Mouse (Mus musculus): ENCODE measurements at regions not wholly inside any gene's neighbourhood (a gene's known extent, or its start where the extent isn't known, plus 50 kb on each side); places are given as distances from the start of the nearest gene placed in this dataset.
A peak's percentile ranks its signal among the peaks of the same experiment; 100 is the strongest.

DNA sequence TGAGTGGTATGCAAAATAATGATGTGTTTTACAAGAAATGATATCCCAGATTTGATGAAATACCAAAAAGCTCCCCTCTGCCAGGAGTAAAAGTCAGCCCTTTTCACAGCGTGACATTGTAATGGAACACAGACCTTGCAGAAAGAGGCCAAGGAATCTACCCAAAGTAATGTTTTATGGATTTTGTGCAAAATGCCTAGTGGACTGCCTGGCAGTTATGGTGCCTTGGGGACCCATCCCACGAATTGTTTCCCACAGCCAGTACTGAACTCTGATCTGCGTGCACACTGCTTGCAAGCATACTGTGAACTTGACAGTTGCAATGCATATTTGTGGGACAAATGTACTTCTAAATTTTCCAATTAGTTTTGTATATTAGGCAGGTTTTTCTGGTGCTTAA lies 251.3 kb upstream of the Marcks start:
- Histone ChIP-seq H3K4me3 (ENCODE audit: low read length) (no peak overlapping the region), H3K9me3 (ENCODE audit: control insufficient read depth, low read length) (no peaks in the 10 kb centered on the region), H3K4me1 (ENCODE audit: control insufficient read depth, insufficient read depth, low read length) (no peaks in the 10 kb centered on the region), H3K27ac (ENCODE audit: low read length) (no peak overlapping the region), H3K9ac (ENCODE audit: low read depth, low read length) (no peak overlapping the region), H3K36me3 (ENCODE audit: control insufficient read depth, insufficient read depth, low read length) (no peaks in the 10 kb centered on the region), H3K4me2 (ENCODE audit: low read depth, low read length) (no peak overlapping the region), H3K27me3 (replicated peaks; ENCODE audit: control insufficient read depth, insufficient read depth, low read length) (no peaks in the 10 kb centered on the region)
- 75% methylated on average over 3 of the region's 3 CpGs for whole genome bisulfite sequencing
- no peak for ATAC-seq

DNA sequence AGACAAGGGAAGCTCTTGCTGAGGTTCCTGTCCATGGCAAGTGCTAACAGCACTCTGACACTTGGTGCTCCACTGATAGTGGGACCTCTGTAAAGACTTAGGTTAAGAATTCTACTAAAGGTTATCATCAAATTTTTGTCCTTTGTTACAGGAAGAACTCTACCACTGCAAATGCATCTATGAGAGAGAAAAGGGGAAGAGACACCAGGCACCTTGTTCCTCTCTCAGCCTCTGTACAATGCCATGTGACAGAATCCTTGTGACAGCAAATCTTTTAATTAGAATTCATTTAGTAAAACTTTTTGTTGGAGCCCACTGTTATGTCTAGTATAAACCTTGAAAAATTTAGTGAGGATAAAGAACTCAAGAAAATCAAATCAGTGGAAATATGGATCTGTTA lies 247.5 kb upstream of the Marcks start:
- Histone ChIP-seq H3K27ac (ENCODE audit: low read length) (no peak overlapping the region), H3K36me3 (ENCODE audit: control insufficient read depth, insufficient read depth, low read length) (no peaks in the 10 kb centered on the region), H3K4me3 (ENCODE audit: low read length) (no peak overlapping the region), H3K4me2 (ENCODE audit: low read depth, low read length) (no peak overlapping the region), H3K4me1 (ENCODE audit: control insufficient read depth, insufficient read depth, low read length) (no peaks in the 10 kb centered on the region), H3K9me3 (ENCODE audit: control insufficient read depth, low read length) (no peaks in the 10 kb centered on the region), H3K27me3 (replicated peaks; ENCODE audit: control insufficient read depth, insufficient read depth, low read length) (no peaks in the 10 kb centered on the region), H3K9ac (ENCODE audit: low read depth, low read length) (no peak overlapping the region)
- no peak for ATAC-seq

DNA sequence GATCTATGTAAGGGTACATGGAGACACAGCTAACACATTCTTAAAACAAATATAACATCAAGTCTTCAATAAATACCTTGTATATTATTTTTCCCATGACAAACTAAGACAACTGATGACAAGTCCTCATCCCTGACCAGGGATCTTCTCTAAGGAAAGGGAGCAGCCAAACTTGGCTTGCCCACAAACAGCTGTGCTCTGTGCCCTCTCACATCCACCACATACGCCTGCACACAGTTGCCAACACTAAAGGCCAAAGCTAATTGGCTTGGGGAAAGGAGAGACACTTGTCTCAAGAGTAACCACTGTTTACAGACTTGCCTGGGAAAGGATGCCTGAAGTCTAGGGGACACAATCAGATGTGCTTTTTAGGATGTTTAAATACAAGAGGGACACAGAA lies 241.3 kb upstream of the Marcks start:
- Histone ChIP-seq H3K4me3 (ENCODE audit: low read length) (no peak overlapping the region), H3K9me3 (ENCODE audit: control insufficient read depth, low read length) (no peaks in the 10 kb centered on the region), H3K4me1 (ENCODE audit: control insufficient read depth, insufficient read depth, low read length) (peaks cover 6% of the 10 kb centered on the region), H3K36me3 (ENCODE audit: control insufficient read depth, insufficient read depth, low read length) (no peaks in the 10 kb centered on the region), H3K27ac (ENCODE audit: low read length) (no peak overlapping the region), H3K27me3 (replicated peaks; ENCODE audit: control insufficient read depth, insufficient read depth, low read length) (no peaks in the 10 kb centered on the region), H3K4me2 (ENCODE audit: low read depth, low read length) (no peak overlapping the region), H3K9ac (ENCODE audit: low read depth, low read length) (no peak overlapping the region)
- no peak for ATAC-seq
- 84% methylated on average over 1 of the region's 1 CpGs for WGBS

DNA sequence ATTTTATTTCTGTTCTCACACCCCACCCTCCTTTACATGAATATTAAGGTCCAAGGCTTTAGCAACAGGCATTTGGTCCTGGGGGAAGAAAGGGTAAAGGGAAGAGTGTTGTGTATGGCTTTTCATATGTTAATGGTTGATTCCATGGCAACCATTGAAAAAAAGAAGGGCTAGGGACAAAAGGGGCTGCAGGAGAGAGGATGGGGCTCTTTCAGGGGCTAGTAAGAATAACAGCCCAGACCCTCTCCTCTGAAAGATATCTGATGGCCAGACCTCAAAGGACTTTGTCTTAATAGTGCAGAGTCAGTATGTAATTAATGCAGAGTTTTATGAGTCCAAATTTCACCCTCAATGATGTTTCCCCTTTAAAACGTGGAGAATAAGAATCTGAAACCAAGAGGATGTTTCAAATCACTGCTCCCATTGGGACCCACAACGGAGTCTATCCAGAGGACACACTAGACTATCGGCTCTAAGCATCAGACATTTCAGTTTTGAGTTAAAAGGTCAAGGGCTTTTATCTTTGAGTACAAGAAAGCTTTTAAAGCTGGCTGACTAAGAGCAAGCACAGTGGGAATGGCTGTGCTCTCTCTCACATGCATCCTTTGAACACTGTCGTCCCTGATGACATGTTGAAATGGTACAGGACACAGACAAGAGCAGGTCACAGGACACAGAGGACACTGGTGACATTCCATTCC lies 239.4 kb upstream of the Marcks start:
- no peak overlapping the region for H3K4me3 ChIP-seq (ENCODE audit: low read length)
- 0 out of 2 replicates have a peak, but pooled peaks have one; percentile 16 for ATAC-seq
- peaks cover 6% of the 10 kb centered on the region for H3K4me1 ChIP-seq (ENCODE audit: control insufficient read depth, insufficient read depth, low read length)
- no peaks in the 10 kb centered on the region for H3K27me3 ChIP-seq (replicated peaks; ENCODE audit: control insufficient read depth, insufficient read depth, low read length)
- 27% methylated on average over 4 of the region's 4 CpGs for WGBS
- H3K36me3 ChIP-seq (ENCODE audit: control insufficient read depth, insufficient read depth, low read length): no peaks in the 10 kb centered on the region
- no peak overlapping the region for H3K9ac ChIP-seq (ENCODE audit: low read depth, low read length)
- H3K27ac ChIP-seq (ENCODE audit: low read length): peak overlapping the region; percentile 0; the same call in 1 of the 2 replicates
- no peaks in the 10 kb centered on the region for H3K9me3 ChIP-seq (ENCODE audit: control insufficient read depth, low read length)
- H3K4me2 ChIP-seq (ENCODE audit: low read depth, low read length): no peak overlapping the region

DNA sequence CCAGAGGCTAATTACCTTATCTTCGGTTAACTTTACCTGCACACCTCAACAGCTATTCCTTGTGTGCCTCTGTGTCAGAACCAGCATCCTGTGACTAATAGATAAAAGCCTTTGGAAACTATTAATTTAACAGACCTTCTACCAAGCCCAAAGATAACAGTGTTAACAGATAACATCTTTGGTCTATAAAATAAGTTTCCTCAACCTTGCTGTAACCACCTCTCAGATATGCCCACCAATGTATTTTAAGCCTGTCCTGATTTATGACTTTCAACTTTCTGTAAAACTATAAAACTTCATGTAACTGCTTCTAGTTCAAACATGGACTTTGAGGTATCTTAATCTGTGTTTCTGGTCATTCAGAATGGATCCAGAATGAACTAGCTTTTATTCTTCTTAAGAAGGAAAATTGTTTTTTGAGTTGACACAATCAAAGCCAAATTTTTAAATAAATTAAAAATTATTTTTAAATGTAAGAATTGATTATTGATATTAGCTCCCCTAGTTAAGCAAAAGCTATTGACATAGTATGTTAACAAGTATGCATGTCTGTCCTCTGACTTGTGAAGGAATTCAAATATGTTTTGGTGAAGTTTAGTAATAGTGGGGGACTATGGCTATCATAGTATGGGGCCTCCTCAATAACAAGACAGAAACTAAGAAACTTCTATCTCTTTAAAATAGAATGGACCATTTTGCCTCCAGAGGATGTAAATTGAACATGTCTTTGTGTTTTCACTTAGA lies 238.7 kb upstream of the Marcks start:
- Histone ChIP-seq H3K9ac (ENCODE audit: low read depth, low read length) (no peak overlapping the region), H3K9me3 (ENCODE audit: control insufficient read depth, low read length) (no peaks in the 10 kb centered on the region), H3K36me3 (ENCODE audit: control insufficient read depth, insufficient read depth, low read length) (no peaks in the 10 kb centered on the region), H3K27me3 (replicated peaks; ENCODE audit: control insufficient read depth, insufficient read depth, low read length) (no peaks in the 10 kb centered on the region), H3K4me3 (ENCODE audit: low read length) (no peak overlapping the region), H3K4me2 (ENCODE audit: low read depth, low read length) (no peak overlapping the region), H3K27ac (ENCODE audit: low read length) (peak overlapping the region; percentile 0; the same call in 1 of the 2 replicates), H3K4me1 (ENCODE audit: control insufficient read depth, insufficient read depth, low read length) (peaks cover 6% of the 10 kb centered on the region)
- WGBS: 50% methylated on average over 1 of the region's 1 CpGs
- peak; percentile 95 for ATAC-seq

DNA sequence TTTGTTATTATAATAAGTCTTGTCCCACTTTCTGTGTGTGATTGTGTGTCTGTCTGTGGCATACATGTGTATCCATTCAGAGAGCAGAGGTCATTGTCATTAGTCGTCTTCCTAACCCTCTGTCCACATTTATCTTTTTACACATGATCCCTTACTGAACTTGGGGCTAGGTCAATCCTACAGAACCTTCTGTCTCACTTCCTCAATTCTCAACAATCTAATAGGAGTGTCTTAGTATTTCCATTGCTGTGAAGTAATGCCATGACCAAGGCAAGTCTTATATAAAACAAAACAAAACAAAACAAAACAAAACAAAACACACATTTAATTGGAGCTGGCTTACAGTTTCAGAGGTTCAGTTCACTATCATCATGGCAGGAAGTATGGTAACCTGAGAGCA lies 237.5 kb upstream of the Marcks start:
- 66% methylated on average over 1 of the region's 1 CpGs for WGBS
- Histone ChIP-seq H3K4me2 (ENCODE audit: low read depth, low read length) (no peak overlapping the region), H3K27ac (ENCODE audit: low read length) (no peak overlapping the region), H3K27me3 (replicated peaks; ENCODE audit: control insufficient read depth, insufficient read depth, low read length) (no peaks in the 10 kb centered on the region), H3K4me3 (ENCODE audit: low read length) (no peak overlapping the region), H3K36me3 (ENCODE audit: control insufficient read depth, insufficient read depth, low read length) (no peaks in the 10 kb centered on the region), H3K9me3 (ENCODE audit: control insufficient read depth, low read length) (no peaks in the 10 kb centered on the region), H3K9ac (ENCODE audit: low read depth, low read length) (no peak overlapping the region), H3K4me1 (ENCODE audit: control insufficient read depth, insufficient read depth, low read length) (peaks cover 6% of the 10 kb centered on the region)
- ATAC-seq: no peak

DNA sequence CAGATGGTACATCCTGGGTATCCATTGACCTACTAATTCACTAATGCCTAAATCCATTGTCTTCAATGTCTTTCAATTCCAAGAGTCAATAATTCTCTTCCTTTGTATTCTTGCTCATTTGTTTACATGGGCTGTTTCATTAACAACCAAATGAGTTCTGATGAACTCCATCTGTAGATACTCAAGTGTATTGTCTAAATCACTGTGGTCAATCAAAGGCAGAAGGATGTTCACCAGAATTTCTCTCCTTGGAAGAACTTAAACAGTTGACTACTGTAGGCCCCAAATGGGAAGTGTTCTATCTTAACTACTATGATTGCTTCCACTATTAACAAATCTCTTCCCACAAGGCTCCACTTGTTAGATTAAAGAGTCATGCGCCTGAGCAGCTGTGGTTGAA lies 236.9 kb upstream of the Marcks start:
- ATAC-seq: no peak
- H3K4me1 ChIP-seq (ENCODE audit: control insufficient read depth, insufficient read depth, low read length): peaks cover 6% of the 10 kb centered on the region
- no peak overlapping the region for H3K9ac ChIP-seq (ENCODE audit: low read depth, low read length)
- H3K27me3 ChIP-seq (replicated peaks; ENCODE audit: control insufficient read depth, insufficient read depth, low read length): no peaks in the 10 kb centered on the region
- no peak overlapping the region for H3K4me2 ChIP-seq (ENCODE audit: low read depth, low read length)
- no peaks in the 10 kb centered on the region for H3K9me3 ChIP-seq (ENCODE audit: control insufficient read depth, low read length)
- H3K4me3 ChIP-seq (ENCODE audit: low read length): no peak overlapping the region
- no peak overlapping the region for H3K27ac ChIP-seq (ENCODE audit: low read length)
- WGBS: 94% methylated on average over 1 of the region's 1 CpGs
- no peaks in the 10 kb centered on the region for H3K36me3 ChIP-seq (ENCODE audit: control insufficient read depth, insufficient read depth, low read length)

DNA sequence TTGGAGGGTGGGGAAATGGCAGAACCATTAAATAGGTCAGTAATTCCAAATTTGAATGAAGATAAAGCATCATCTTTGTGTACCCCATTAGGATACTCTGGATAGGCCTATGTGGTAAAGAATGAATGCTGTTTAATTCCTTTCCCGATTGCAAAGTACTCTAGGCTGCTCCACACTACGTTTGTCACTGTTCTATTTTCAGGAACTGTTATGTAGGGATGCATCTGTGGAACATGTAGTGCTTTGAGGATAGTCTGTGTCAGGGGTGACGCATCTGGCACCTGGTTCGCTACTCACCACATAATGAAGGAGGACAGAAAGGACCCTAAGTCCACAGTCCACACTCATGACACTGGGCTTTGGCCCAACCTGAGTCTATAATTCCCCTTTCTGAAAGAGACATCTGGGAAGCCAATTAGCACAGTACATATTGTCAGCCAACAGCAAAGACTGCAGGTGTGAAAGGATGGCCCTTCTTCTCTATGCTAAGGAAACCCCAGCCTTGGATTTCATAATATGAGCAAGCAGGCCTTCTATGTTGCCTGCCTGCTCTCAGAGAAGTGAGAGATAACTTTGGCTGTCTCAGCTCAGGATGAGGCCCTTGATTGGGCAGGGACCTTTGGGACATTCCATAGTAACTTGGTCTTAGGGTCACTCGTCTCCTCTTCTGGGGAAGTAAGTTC lies 230.4 kb upstream of the Marcks start:
- no peak overlapping the region for H3K4me2 ChIP-seq (ENCODE audit: low read depth, low read length)
- no peaks in the 10 kb centered on the region for H3K4me1 ChIP-seq (ENCODE audit: control insufficient read depth, insufficient read depth, low read length)
- WGBS: 94% methylated on average over 5 of the region's 5 CpGs
- H3K9ac ChIP-seq (ENCODE audit: low read depth, low read length): no peak overlapping the region
- ATAC-seq: no peak
- no peaks in the 10 kb centered on the region for H3K27me3 ChIP-seq (replicated peaks; ENCODE audit: control insufficient read depth, insufficient read depth, low read length)
- H3K9me3 ChIP-seq (ENCODE audit: control insufficient read depth, low read length): no peaks in the 10 kb centered on the region
- H3K36me3 ChIP-seq (ENCODE audit: control insufficient read depth, insufficient read depth, low read length): no peaks in the 10 kb centered on the region
- no peak overlapping the region for H3K4me3 ChIP-seq (ENCODE audit: low read length)
- no peak overlapping the region for H3K27ac ChIP-seq (ENCODE audit: low read length)

DNA sequence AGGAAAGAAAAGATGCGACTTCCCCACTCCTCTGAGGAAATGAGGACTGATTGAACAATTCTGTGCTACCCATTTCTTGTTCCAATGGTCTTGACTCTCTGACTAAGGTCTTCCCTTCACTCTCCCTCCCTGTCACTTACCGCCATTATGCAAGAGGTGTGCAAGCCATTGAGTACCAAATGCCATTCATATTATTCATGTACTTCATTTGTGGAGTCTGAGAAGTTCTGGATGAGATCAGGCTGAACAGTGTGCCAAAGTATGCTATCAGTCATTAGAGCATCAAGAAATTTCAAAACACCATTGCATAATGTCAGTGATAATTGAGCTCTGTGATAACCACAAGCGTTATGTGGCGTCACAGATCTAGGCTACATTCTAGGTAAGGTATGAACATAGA lies 229.1 kb upstream of the Marcks start:
- Histone ChIP-seq H3K4me2 (ENCODE audit: low read depth, low read length) (no peak overlapping the region), H3K9ac (ENCODE audit: low read depth, low read length) (no peak overlapping the region), H3K27me3 (replicated peaks; ENCODE audit: control insufficient read depth, insufficient read depth, low read length) (no peaks in the 10 kb centered on the region), H3K27ac (ENCODE audit: low read length) (no peak overlapping the region), H3K9me3 (ENCODE audit: control insufficient read depth, low read length) (no peaks in the 10 kb centered on the region), H3K4me3 (ENCODE audit: low read length) (no peak overlapping the region), H3K36me3 (ENCODE audit: control insufficient read depth, insufficient read depth, low read length) (no peaks in the 10 kb centered on the region), H3K4me1 (ENCODE audit: control insufficient read depth, insufficient read depth, low read length) (no peaks in the 10 kb centered on the region)
- no peak for ATAC-seq
- WGBS: 91% methylated on average over 4 of the region's 4 CpGs

Measured in intestine, embryonic 16.5 days (tissue).